Mouse (Mus musculus) heart, adult 2 months (tissue): ENCODE data around the gene Usp34.

Source experiments
- CTCF ChIP-seq: fragments of 200-600 bp; IDR thresholded peaks from 2 replicates; pipeline ENCODE4 v1.8.1; 2022; ENCODE audit warnings: antibody characterized with exemption, mild to moderate bottlenecking, moderate library complexity
- POLR2A ChIP-seq: fragments of 200-500 bp; IDR thresholded peaks from 2 replicates; pipeline ENCODE4 v1.6.1; 2011; ENCODE audit warnings: mild to moderate bottlenecking, low read depth, low read length, control low read depth; ENCODE audit not compliant: insufficient read depth

- no peak for TF ChIP-seq POLR2A
- TF ChIP-seq CTCF, result no peak
These were observed 73.4 kb downstream of the Usp34 start for GRCm38 (mm10) chr11:23380055-23380454.
